ENCODE assay signal across 23 mouse cellular contexts in genomic region chr13:8793217-8793616, GRCm38 (mm10).
DNase-seq lines count a peak whose midpoint lies in the region; ATAC-seq and TF ChIP-seq lines count a peak whose summit lies in the region.
"Had no signal": no experiment of that assay in that cellular context is flagged by ENCODE, and none has a peak within 500 bp of the region (broad histone marks: within the 10 kb centered on the region; RNA-seq: fewer than 3 reads in every experiment).

No protein-coding gene starts in this region.

- no peak overlapping the region for H3K9ac ChIP-seq in forebrain, embryonic 15.5 days (replicated peaks)
- H3K9ac ChIP-seq in forebrain, postnatal 0 days, result no peak overlapping the region
- H3K9ac ChIP-seq in heart, embryonic 11.5 days (ENCODE audit: low read depth, low read length), result no peak overlapping the region
- H3K9ac ChIP-seq in heart, embryonic 14.5 days (ENCODE audit: low read length), result no peak overlapping the region; the same call in 1 of the 2 replicates
- H3K9ac ChIP-seq in heart, adult 2 months (ENCODE audit: low read depth, low read length), result no peak overlapping the region
- H3K9ac ChIP-seq in neural tube, embryonic 14.5 days (replicated peaks; ENCODE audit: low read depth, low read length), result no peak overlapping the region
- H3K9ac ChIP-seq: forebrain, embryonic 13.5 days; hindbrain, embryonic 12.5 days; hindbrain, embryonic 15.5 days had no signal

- H3K4me3 ChIP-seq in forebrain, embryonic 15.5 days, result no peak overlapping the region
- no peak overlapping the region for H3K4me3 ChIP-seq in forebrain, postnatal 0 days (ENCODE audit: low read depth, low read length)
- no peak overlapping the region for H3K4me3 ChIP-seq in heart, embryonic 11.5 days (ENCODE audit: low read depth, low read length)
- no peak overlapping the region for H3K4me3 ChIP-seq in heart, embryonic 14.5 days (ENCODE audit: control insufficient read depth in 1 of 2, insufficient read depth in 1 of 2, low read depth in 1 of 2, low read length in 2 of 2)
- no peak overlapping the region for H3K4me3 ChIP-seq in heart, adult 2 months
- no peak overlapping the region for H3K4me3 ChIP-seq in neural tube, embryonic 14.5 days (ENCODE audit: low read depth, low read length)
- H3K4me3 ChIP-seq: forebrain, embryonic 10.5 days; forebrain, embryonic 13.5 days; gastrocnemius, adult 2 months; hindbrain, embryonic 12.5 days; hindbrain, embryonic 15.5 days had no signal

- 76% methylated on average over 8 of the region's 8 CpGs for WGBS in forebrain, embryonic 15.5 days
- WGBS in forebrain, postnatal 0 days, result 70% methylated on average over 8 of the region's 8 CpGs
- WGBS in heart, embryonic 11.5 days (ENCODE audit: insufficient replicate concordance), result 38% methylated on average over 8 of the region's 8 CpGs
- WGBS in heart, embryonic 14.5 days, result 23% methylated on average over 8 of the region's 8 CpGs
- WGBS in heart, adult 2 months, result 18% methylated on average over 8 of the region's 8 CpGs
- WGBS in neural tube, embryonic 14.5 days, result 75% methylated on average over 8 of the region's 8 CpGs

- H3K9me3 ChIP-seq in forebrain, embryonic 15.5 days, result no peaks in the 10 kb centered on the region
- no peaks in the 10 kb centered on the region for H3K9me3 ChIP-seq in forebrain, postnatal 0 days (ENCODE audit: low read length)
- no peaks in the 10 kb centered on the region for H3K9me3 ChIP-seq in heart, embryonic 11.5 days (replicated peaks; ENCODE audit: control insufficient read depth, low read length)
- no peaks in the 10 kb centered on the region for H3K9me3 ChIP-seq in heart, embryonic 14.5 days (ENCODE audit: control insufficient read depth, low read length)
- H3K9me3 ChIP-seq in neural tube, embryonic 14.5 days (ENCODE audit: control insufficient read depth, low read length), result no peaks in the 10 kb centered on the region
- H3K9me3 ChIP-seq: forebrain, embryonic 10.5 days; forebrain, embryonic 13.5 days; hindbrain, embryonic 12.5 days; hindbrain, embryonic 15.5 days had no signal

- TF ChIP-seq CTCF in forebrain, postnatal 0 days (IDR thresholded peaks at IDR 0.05; ENCODE audit: low read depth), result no peak
- no peak for TF ChIP-seq CTCF in heart, adult 2 months (IDR thresholded peaks at IDR 0.05)

- no peak for TF ChIP-seq EP300 in heart, adult 2 months (IDR thresholded peaks at IDR 0.05; ENCODE audit: insufficient read depth, low read depth, low read length)

- H3K27me3 ChIP-seq in forebrain, embryonic 15.5 days, result no peaks in the 10 kb centered on the region
- no peaks in the 10 kb centered on the region for H3K27me3 ChIP-seq in forebrain, postnatal 0 days (ENCODE audit: insufficient read depth, low read length)
- no peaks in the 10 kb centered on the region for H3K27me3 ChIP-seq in heart, embryonic 11.5 days (ENCODE audit: control insufficient read depth, insufficient read depth, low read length)
- no peaks in the 10 kb centered on the region for H3K27me3 ChIP-seq in heart, embryonic 14.5 days (ENCODE audit: control insufficient read depth, insufficient read depth, low read length)
- H3K27me3 ChIP-seq in heart, adult 2 months (ENCODE audit: control insufficient read depth, insufficient read depth, low read length), result no peaks in the 10 kb centered on the region
- H3K27me3 ChIP-seq in neural tube, embryonic 14.5 days (ENCODE audit: control insufficient read depth, insufficient read depth, low read length), result no peaks in the 10 kb centered on the region
- H3K27me3 ChIP-seq: forebrain, embryonic 13.5 days; hindbrain, embryonic 12.5 days; hindbrain, embryonic 15.5 days had no signal

- no peaks in the 10 kb centered on the region for H3K4me1 ChIP-seq in forebrain, embryonic 15.5 days
- no peaks in the 10 kb centered on the region for H3K4me1 ChIP-seq in forebrain, postnatal 0 days (ENCODE audit: insufficient read depth)
- peaks cover 7% of the 10 kb centered on the region for H3K4me1 ChIP-seq in heart, embryonic 11.5 days (ENCODE audit: control insufficient read depth, insufficient read depth, low read length)
- H3K4me1 ChIP-seq in heart, embryonic 14.5 days (ENCODE audit: control insufficient read depth in 2 of 2, insufficient read depth in 2 of 2, low read length in 2 of 2), result peaks cover 3 to 7% of the 10 kb centered on the region in 2 experiments; a peak in 3 of 4 replicates
- no peaks in the 10 kb centered on the region; the same call in 1 of the 2 replicates for H3K4me1 ChIP-seq in heart, adult 2 months (ENCODE audit: control insufficient read depth, insufficient read depth, low read length)
- H3K4me1 ChIP-seq in neural tube, embryonic 14.5 days (ENCODE audit: control insufficient read depth, insufficient read depth, low read length), result no peaks in the 10 kb centered on the region
- H3K4me1 ChIP-seq: forebrain, embryonic 10.5 days; forebrain, embryonic 13.5 days; hindbrain, embryonic 12.5 days; hindbrain, embryonic 15.5 days had no signal

- no peak for DNase-seq in forebrain, postnatal 0 days
- DNase-seq in heart, postnatal 36 days, result no peak
- DNase-seq in heart, adult 2 months, result no peak
- no peak for DNase-seq in neural tube, embryonic 10.5 days (ENCODE audit: extremely low spot score, low spot score)
- DNase-seq: adrenal gland, adult 8-10 months; adrenal gland, postnatal 25 days; cerebellum, adult 18-20 months; cerebellum, adult 9-10 months; cerebellum, postnatal 14 days; gastrocnemius, adult 2 months; gastrocnemius, postnatal 14 days; heart, adult 11 months; kidney, adult 2 months had no signal

- no peaks in the 10 kb centered on the region for H3K36me3 ChIP-seq in forebrain, embryonic 15.5 days
- no peaks in the 10 kb centered on the region for H3K36me3 ChIP-seq in forebrain, postnatal 0 days (ENCODE audit: insufficient read depth)
- H3K36me3 ChIP-seq in heart, embryonic 11.5 days (ENCODE audit: control insufficient read depth, insufficient read depth, low read length), result no peaks in the 10 kb centered on the region
- no peaks in the 10 kb centered on the region for H3K36me3 ChIP-seq in heart, embryonic 14.5 days (ENCODE audit: control insufficient read depth, insufficient read depth, low read length)
- no peaks in the 10 kb centered on the region for H3K36me3 ChIP-seq in heart, adult 2 months (ENCODE audit: control insufficient read depth, insufficient read depth, low read length)
- no peaks in the 10 kb centered on the region for H3K36me3 ChIP-seq in neural tube, embryonic 14.5 days (ENCODE audit: control insufficient read depth, insufficient read depth, low read length)
- H3K36me3 ChIP-seq: forebrain, embryonic 10.5 days; hindbrain, embryonic 12.5 days; hindbrain, embryonic 15.5 days had no signal

- no peak for TF ChIP-seq POLR2A in heart, adult 2 months (IDR thresholded peaks at IDR 0.05; ENCODE audit: insufficient read depth, low read depth, low read length)

- intact Hi-C loops in heart, postnatal 36 days (cut with DNase I), result loop anchor here (5.0 kb wide), 1 partner anchor 49 kb away; no protein-coding TSS in a partner anchor
- intact Hi-C loops in heart, adult 2 months (cut with DNase I), result no loop called here

- ATAC-seq in forebrain, embryonic 15.5 days (replicated peaks), result 0 out of 2 replicates have a peak, but pooled peaks have one; percentile 13
- no peak for ATAC-seq in forebrain, postnatal 0 days
- ATAC-seq in heart, embryonic 11.5 days (replicated peaks; ENCODE audit: insufficient number of reproducible peaks, low FRiP score, low TSS enrichment), result no peak
- peak; percentile 50; the same call in 1 of the 2 replicates for ATAC-seq in heart, embryonic 14.5 days (ENCODE audit: insufficient number of reproducible peaks, insufficient read depth, low FRiP score, low read depth)
- ATAC-seq in neural tube, embryonic 14.5 days (ENCODE audit: low read depth), result 0 out of 2 replicates have a peak, but pooled peaks have one; percentile 17
- ATAC-seq: activated CD4-positive, CD25-positive, alpha-beta regulatory T cell, adult 4 months; forebrain, embryonic 13.5 days; intestine, postnatal 0 days had no signal

- no peak overlapping the region for H3K27ac ChIP-seq in forebrain, embryonic 15.5 days (replicated peaks)
- H3K27ac ChIP-seq in forebrain, postnatal 0 days (ENCODE audit: low read depth, low read length), result no peak overlapping the region
- H3K27ac ChIP-seq in heart, embryonic 11.5 days (ENCODE audit: low read depth, low read length), result no peak overlapping the region
- H3K27ac ChIP-seq in heart, embryonic 14.5 days (replicated peaks in 1 of 2; ENCODE audit: control insufficient read depth in 1 of 2, insufficient read depth in 1 of 2, low read depth in 2 of 2, low read length in 2 of 2), result no peak overlapping the region
- no peak overlapping the region for H3K27ac ChIP-seq in heart, adult 2 months
- no peak overlapping the region for H3K27ac ChIP-seq in neural tube, embryonic 14.5 days (ENCODE audit: low read depth, low read length)
- H3K27ac ChIP-seq: forebrain, embryonic 10.5 days; forebrain, embryonic 13.5 days; gastrocnemius, adult 2 months; hindbrain, embryonic 12.5 days; hindbrain, embryonic 15.5 days had no signal

- no peaks in the 10 kb centered on the region for H3K79me2 ChIP-seq in heart, adult 2 months (replicated peaks; ENCODE audit: control insufficient read depth, insufficient read depth, low read length)

- H3K4me2 ChIP-seq in forebrain, embryonic 15.5 days (replicated peaks), result no peak overlapping the region
- no peak overlapping the region for H3K4me2 ChIP-seq in forebrain, postnatal 0 days (ENCODE audit: low read depth)
- peak overlapping the region; percentile 14; the same call in 1 of the 2 replicates for H3K4me2 ChIP-seq in heart, embryonic 11.5 days
- H3K4me2 ChIP-seq in heart, embryonic 14.5 days (ENCODE audit: low read length), result peak overlapping the region; percentile 27
- no peak overlapping the region for H3K4me2 ChIP-seq in neural tube, embryonic 14.5 days (ENCODE audit: low read depth, low read length)
- H3K4me2 ChIP-seq: forebrain, embryonic 13.5 days; hindbrain, embryonic 12.5 days; hindbrain, embryonic 15.5 days had no signal

Comparison
In these comparisons a context has a peak if more than half of its experiments do, and no peak if none do; other contexts are left out.
1. ATAC-seq: peak in forebrain, embryonic 15.5 days (single experiment), heart, embryonic 14.5 days (single experiment) and neural tube, embryonic 14.5 days (single experiment); none in forebrain, postnatal 0 days (single experiment) and heart, embryonic 11.5 days (single experiment).
2. H3K4me2 ChIP-seq: peak in heart, embryonic 11.5 days (single experiment) and heart, embryonic 14.5 days (single experiment); none in forebrain, embryonic 15.5 days (single experiment), forebrain, postnatal 0 days (single experiment) and neural tube, embryonic 14.5 days (single experiment).